Mouse (Mus musculus) embryonic fibroblast, embryonic 13.5 days (primary cell): ENCODE data around the gene Aptx. TPM values are rescaled to one million over a fixed set of nuclear protein-coding genes. Genes with fewer than 3 reads are reported as not detected.

Experiments
- H3K27ac ChIP-seq: 2 replicates; pipeline ENCODE4 v1.5.1; 2012; ENCODE audit warnings: low read length, control low read depth, inconsistent platforms; ENCODE audit not compliant: insufficient read depth
- H3K4me1 ChIP-seq: 2 replicates; pipeline ENCODE4 v1.6.1; 2011; ENCODE audit warnings: low read length; ENCODE audit not compliant: control insufficient read depth, insufficient read depth
- H3K4me3 ChIP-seq: 2 replicates; pipeline ENCODE4 v1.5.1; 2011; ENCODE audit warnings: mild to moderate bottlenecking, control low read depth, low read length; ENCODE audit not compliant: insufficient read depth
- CTCF ChIP-seq: IDR thresholded peaks from 2 replicates; pipeline ENCODE4 v1.5.1; 2011; ENCODE audit warnings: mild to moderate bottlenecking, control low read depth, low read length, moderate library complexity, borderline replicate concordance; ENCODE audit not compliant: insufficient read depth
- POLR2A ChIP-seq: IDR thresholded peaks from 2 replicates; pipeline ENCODE4 v1.6.1; 2011; ENCODE audit warnings: low read depth, mild to moderate bottlenecking, control low read depth, low read length, moderate library complexity
- polyA plus RNA-seq: library from polyadenylated mRNA; stranded (reverse); fragments of >200 nt; gene quantifications from 2 replicates; pipeline ENCODE4 v1.2.4, GENCODE M21; 2011; ENCODE audit warnings: low read depth; ENCODE audit not compliant: missing spikeins, insufficient read length

The Aptx gene
- 23.4 and 25.7 TPM in 2 replicates for polyA plus RNA-seq

GRCm38 (mm10) chr4:40702797-40703709, at the start of gene Aptx:
Gene Aptx, minus strand, starts transcription at chr4:40703194.
- peak within 1 kb of the TSS; percentile 54 for H3K4me3 ChIP-seq
- TF ChIP-seq CTCF (no peak), POLR2A (peak; percentile 81)
- peak within 1 kb of the TSS; percentile 99 for H3K27ac ChIP-seq
- H3K4me1 ChIP-seq: peaks cover 7% of the 10 kb centered on the region

DNA sequence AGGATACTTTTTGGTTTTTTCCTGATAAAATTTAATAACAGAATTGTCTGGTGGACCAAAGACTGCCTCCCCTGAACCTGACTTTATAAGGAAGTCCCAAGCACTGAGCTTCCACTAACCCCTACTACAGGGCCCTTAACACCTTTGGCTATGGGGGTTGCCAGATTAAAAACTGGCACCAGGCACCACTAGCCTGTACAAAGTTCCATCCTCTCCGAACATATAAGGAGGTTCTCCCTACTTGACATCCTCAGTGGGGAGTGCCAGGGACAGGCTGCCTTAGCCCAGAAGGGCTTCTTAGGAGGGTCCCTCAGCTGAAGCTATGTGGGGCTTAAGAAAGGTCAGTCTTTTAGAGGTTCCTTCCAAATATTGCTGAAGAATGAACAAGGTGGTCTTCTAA, 32.4 kb upstream of the Aptx start:
- TF ChIP-seq POLR2A (no peak), CTCF (no peak)
- Histone ChIP-seq H3K27ac (no peak overlapping the region), H3K4me3 (no peak overlapping the region), H3K4me1 (no peaks in the 10 kb centered on the region)

- TF ChIP-seq CTCF (no peak), POLR2A (no peak)
- no peak overlapping the region for H3K4me3 ChIP-seq
- no peaks in the 10 kb centered on the region for H3K4me1 ChIP-seq
- no peak overlapping the region for H3K27ac ChIP-seq
Observed at GRCm38 (mm10) chr4:40731262-40731661, 28.3 kb upstream of the Aptx start.

DNA sequence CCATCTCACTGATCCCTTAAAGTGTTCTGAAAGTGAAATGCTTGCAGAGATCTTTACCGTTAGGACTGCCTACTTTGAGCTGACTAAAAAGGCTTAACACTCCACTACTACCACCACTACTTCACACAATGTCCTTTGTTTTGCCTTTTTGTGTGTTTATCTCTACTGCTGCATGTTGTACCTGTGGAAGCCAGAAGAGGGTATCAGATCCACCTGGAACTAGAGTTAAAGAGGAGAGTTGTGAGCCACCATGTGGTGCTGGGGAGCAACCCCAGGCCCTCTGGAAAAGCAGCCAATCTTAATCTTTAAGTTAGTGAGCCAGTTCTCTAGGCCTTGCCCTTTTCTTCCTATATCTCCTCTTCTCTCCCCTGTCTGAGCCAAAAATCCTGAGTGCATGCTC, 24.3 kb upstream of the Aptx start:
- no peak for TF ChIP-seq POLR2A
- no peak for TF ChIP-seq CTCF
- peaks cover 2% of the 10 kb centered on the region; the same call in 1 of the 2 replicates for H3K4me1 ChIP-seq

GRCm38 (mm10) chr4:40725554-40725953, 22.6 kb upstream of the Aptx start:
- no peak overlapping the region for H3K4me3 ChIP-seq
- TF ChIP-seq CTCF (no peak), POLR2A (no peak)

More for the DNA sequence above, 24.3 kb upstream of the Aptx start:
- H3K4me3 ChIP-seq: no peak overlapping the region
- no peak overlapping the region for H3K27ac ChIP-seq

GRCm38 (mm10) chr4:40725141-40725540, 22.1 kb upstream of the Aptx start:
- TF ChIP-seq CTCF: no peak
- TF ChIP-seq POLR2A: no peak
- Histone ChIP-seq H3K27ac (no peak overlapping the region), H3K4me3 (peak overlapping the region; percentile 19; the same call in 1 of the 2 replicates), H3K4me1 (peaks cover 7% of the 10 kb centered on the region)

More at GRCm38 (mm10) chr4:40725554-40725953, 22.6 kb upstream of the Aptx start:
- H3K27ac ChIP-seq: no peak overlapping the region
- peaks cover 7% of the 10 kb centered on the region for H3K4me1 ChIP-seq

- Histone ChIP-seq H3K4me1 (peaks cover 7% of the 10 kb centered on the region), H3K4me3 (peak overlapping the region; percentile 77), H3K27ac (peak overlapping the region; percentile 91)
- TF ChIP-seq CTCF: no peak
- TF ChIP-seq POLR2A: no peak; the same call in none of the 2 replicates
Observed at GRCm38 (mm10) chr4:40722687-40723460, 19.9 kb upstream of the Aptx start.

DNA sequence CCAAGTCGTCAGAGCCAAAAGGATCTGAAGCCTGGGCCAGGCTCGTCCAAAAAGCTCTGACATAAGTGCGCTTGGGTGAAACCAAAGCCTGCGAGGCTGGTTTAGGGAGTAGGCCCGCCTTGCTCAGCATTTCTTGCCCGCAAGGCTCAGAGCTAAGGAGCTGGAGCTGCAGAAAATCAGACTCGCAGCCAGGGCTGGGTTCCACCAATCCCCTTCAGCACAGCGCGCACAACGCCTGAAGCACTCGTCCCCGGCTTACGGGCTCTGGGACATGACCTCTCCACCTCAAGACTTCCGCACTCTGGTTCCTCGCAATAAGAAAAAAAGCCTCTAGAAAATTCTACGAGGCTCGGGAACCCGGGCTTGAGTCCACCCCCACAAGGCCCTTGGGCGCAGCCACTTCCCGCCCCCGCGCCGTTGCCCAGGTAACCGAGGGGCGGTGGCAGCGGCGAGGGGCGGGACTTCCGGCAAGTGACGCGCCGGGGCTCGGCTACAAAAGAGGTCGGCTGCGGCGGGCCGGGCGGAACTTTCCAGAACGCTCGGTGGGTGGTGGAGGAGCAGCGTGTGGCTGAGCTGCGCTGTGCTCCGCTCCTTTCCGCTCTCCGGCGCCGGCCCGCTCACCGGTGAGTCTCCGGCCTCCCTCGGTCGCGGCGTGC, 19.1 kb upstream of the Aptx start, which contains the start of gene Dnaja1:
TSS of gene Dnaja1 (plus strand) at position 140 of the 656 bp plus-strand sequence.
- peaks cover 7% of the 10 kb centered on the region for H3K4me1 ChIP-seq
- H3K4me3 ChIP-seq: peak within 1 kb of the TSS; percentile 77
- TF ChIP-seq CTCF (no peak), POLR2A (peak; percentile 90)
- H3K27ac ChIP-seq: peak within 1 kb of the TSS; percentile 99

DNA sequence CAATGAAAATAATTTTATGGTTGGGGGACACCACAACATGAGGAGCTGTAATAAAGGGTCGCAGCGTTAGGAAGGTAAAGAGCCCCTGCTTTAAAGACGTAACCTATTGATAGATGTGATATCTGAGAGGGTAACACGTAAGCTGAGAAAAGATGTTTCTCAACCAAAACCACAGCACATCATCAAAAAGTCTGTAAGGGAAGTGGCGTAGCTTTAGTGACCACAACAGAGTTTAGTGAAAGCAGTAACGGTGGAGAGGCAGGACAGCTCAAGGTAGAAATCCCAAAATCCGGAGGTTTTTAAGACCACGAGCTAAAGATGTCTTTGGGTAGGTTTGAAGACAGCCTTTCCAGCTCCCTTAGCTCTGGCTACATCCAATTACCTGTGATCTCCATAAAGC, 17.9 kb upstream of the Aptx start:
- TF ChIP-seq POLR2A (no peak), CTCF (no peak)
- peaks cover 9% of the 10 kb centered on the region for H3K4me1 ChIP-seq
- H3K4me3 ChIP-seq: no peak overlapping the region
- H3K27ac ChIP-seq: peak overlapping the region; percentile 99
